Mouse (Mus musculus) hindbrain, embryonic 16.5 days (tissue): ENCODE measurements at regions not wholly inside any gene's neighbourhood (a gene's known extent, or its start where the extent isn't known, plus 50 kb on each side); places are given as distances from the start of the nearest gene placed in this dataset.

Experiments used
- ATAC-seq: fragments of 200-750 bp; cut with Nextera tagmentation; 2 replicates; pipeline ENCODE4 v1.8.0; 2017; ENCODE audit warnings: moderate TSS enrichment, moderate library complexity
- H3K27ac ChIP-seq: fragments of 300-500 bp; sonication (generic); 2 replicates; pipeline ENCODE4 v1.5.1; 2014; ENCODE audit warnings: low read depth, mild to moderate bottlenecking, control low read depth, low read length, moderate library complexity
- H3K27me3 ChIP-seq: fragments of 300-500 bp; sonication (generic); replicated peaks from 2 replicates; pipeline ENCODE4 v1.6.1; 2014; ENCODE audit warnings: low read length; ENCODE audit not compliant: control insufficient read depth, insufficient read depth
- H3K36me3 ChIP-seq: fragments of 300-500 bp; sonication (generic); 2 replicates; pipeline ENCODE4 v1.6.1; 2014; ENCODE audit warnings: mild to moderate bottlenecking, low read length, moderate library complexity, mixed read lengths; ENCODE audit not compliant: control insufficient read depth, insufficient read depth
- H3K4me1 ChIP-seq: fragments of 300-500 bp; sonication (generic); 2 replicates; pipeline ENCODE4 v1.6.1; 2014; ENCODE audit warnings: low read depth, low read length; ENCODE audit not compliant: control insufficient read depth, insufficient read depth
- H3K4me2 ChIP-seq: fragments of 300-500 bp; sonication (generic); 2 replicates; pipeline ENCODE4 v1.6.1; 2014; ENCODE audit warnings: mild to moderate bottlenecking, low read length, control low read depth, moderate library complexity
- H3K4me3 ChIP-seq: fragments of 300-500 bp; sonication (generic); 2 replicates; pipeline ENCODE4 v1.5.1; 2014; ENCODE audit warnings: mild to moderate bottlenecking, low read length, control low read depth, moderate library complexity
- H3K9ac ChIP-seq: fragments of 300-500 bp; sonication (generic); 2 replicates; pipeline ENCODE4 v1.6.1; 2014; ENCODE audit warnings: low read depth, mild to moderate bottlenecking, control low read depth, low read length, moderate library complexity
- H3K9me3 ChIP-seq: fragments of 300-500 bp; sonication (generic); 2 replicates; pipeline ENCODE4 v1.6.1; 2014; ENCODE audit warnings: mild to moderate bottlenecking, low read length, moderate library complexity; ENCODE audit not compliant: control insufficient read depth
- WGBS: fragments of 180-500 bp; shearing (Covaris S2); extraction: QIAGEN DNeasy Blood & Tissue Kit; methylation state at CpG from one replicate; pipeline ENCODE4 v1.1.7; 2014; 5-methylcytosine and 5-hydroxymethylcytosine counted together

DNA sequence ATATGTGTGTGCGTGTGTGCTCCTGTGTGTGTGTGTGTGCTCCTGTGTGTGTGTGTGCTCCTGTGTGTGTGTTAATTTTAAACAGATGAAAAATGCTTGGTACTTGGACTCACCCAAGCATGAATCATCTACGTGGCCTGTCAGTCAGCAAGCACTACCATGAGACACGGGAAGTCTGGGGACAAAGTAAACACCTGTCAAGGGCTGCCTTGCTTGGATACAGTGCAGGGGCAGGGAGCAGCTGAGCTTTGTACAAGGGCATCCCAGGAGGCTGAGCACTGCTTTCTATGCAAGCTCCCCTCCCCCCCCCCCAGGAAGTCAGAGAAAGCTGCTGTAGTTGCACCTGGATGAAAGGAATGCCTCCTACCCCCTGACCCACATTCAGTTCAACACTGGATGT lies 173.8 kb upstream of the Gcfc2 start:
- Histone ChIP-seq H3K4me3 (no peak overlapping the region), H3K27ac (no peak overlapping the region), H3K36me3 (no peaks in the 10 kb centered on the region), H3K4me2 (no peak overlapping the region), H3K4me1 (no peaks in the 10 kb centered on the region), H3K27me3 (no peaks in the 10 kb centered on the region), H3K9ac (no peak overlapping the region), H3K9me3 (no peaks in the 10 kb centered on the region)
- no peak for ATAC-seq
- WGBS: 50% methylated on average over 3 of the region's 3 CpGs

DNA sequence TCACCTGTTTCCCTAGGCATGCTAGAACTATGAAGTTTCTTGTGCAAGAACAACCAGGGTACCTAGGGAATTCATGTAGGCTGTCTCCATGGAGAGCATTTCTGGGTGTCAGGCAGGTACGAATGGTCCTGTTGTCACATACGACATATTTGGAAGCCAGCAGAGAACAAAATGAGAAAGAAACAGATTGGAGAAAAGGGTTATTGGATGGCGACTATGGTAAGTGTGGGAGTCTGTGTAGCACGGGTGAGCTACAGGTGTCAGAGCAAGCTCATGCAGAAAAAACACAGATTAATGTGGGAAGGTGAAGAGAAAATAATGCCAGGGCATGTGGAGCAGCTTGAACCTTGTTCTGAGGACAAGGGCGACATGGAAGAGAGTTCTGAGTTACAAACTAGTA lies 171.8 kb upstream of the Gcfc2 start:
- Histone ChIP-seq H3K27me3 (no peaks in the 10 kb centered on the region), H3K9me3 (no peaks in the 10 kb centered on the region), H3K4me1 (no peaks in the 10 kb centered on the region), H3K27ac (no peak overlapping the region), H3K9ac (no peak overlapping the region), H3K4me3 (no peak overlapping the region), H3K36me3 (no peaks in the 10 kb centered on the region), H3K4me2 (no peak overlapping the region)
- 89% methylated on average over 5 of the region's 5 CpGs for WGBS
- ATAC-seq: no peak

DNA sequence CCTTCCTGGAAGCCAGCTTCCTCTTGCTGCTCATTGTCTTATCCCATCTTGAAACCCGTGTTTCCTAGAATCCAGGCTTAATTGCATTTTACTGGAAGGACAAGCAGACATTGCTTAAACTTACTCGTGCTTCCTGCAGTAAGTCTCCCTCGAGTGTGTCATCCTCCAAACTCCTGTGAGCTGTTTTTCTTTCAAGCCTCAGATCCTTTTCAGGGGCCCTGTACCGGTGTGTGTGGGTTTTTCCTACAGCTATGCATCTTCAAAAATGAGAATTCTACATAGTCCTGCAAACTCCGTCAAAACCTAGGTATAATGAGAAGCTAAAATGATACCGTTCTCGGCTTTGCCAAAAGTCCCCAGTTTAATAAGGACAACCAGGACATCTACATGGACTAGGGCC lies 167.2 kb upstream of the Gcfc2 start:
- Histone ChIP-seq H3K27me3 (no peaks in the 10 kb centered on the region), H3K4me1 (no peaks in the 10 kb centered on the region), H3K9ac (no peak overlapping the region), H3K27ac (no peak overlapping the region), H3K36me3 (no peaks in the 10 kb centered on the region), H3K9me3 (no peaks in the 10 kb centered on the region), H3K4me3 (no peak overlapping the region), H3K4me2 (no peak overlapping the region)
- no peak for ATAC-seq
- 81% methylated on average over 7 of the region's 7 CpGs for WGBS

DNA sequence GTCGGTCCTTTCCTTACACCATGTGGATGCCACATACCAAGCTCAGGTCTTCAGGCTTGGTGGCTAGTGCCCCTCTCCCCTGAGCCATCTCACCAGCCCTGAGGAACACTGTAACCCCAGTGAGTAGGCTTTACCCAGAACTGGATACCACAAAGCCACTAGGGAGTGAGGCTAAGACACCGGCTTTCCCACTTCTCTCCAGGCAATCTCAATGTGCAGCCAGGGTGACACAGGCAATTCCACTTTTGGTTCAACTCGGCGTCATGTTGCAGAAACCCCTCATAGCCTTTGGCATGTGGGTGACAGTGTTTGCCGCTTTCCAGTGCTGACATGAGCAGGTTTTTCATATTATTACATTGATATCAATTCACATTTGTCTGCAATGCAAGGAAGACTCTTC lies 164.6 kb upstream of the Gcfc2 start:
- Histone ChIP-seq H3K27me3 (no peaks in the 10 kb centered on the region), H3K27ac (no peak overlapping the region), H3K9me3 (no peaks in the 10 kb centered on the region), H3K4me2 (no peak overlapping the region), H3K4me3 (no peak overlapping the region), H3K4me1 (no peaks in the 10 kb centered on the region), H3K36me3 (no peaks in the 10 kb centered on the region), H3K9ac (no peak overlapping the region)
- WGBS: 81% methylated on average over 5 of the region's 5 CpGs
- ATAC-seq: no peak

DNA sequence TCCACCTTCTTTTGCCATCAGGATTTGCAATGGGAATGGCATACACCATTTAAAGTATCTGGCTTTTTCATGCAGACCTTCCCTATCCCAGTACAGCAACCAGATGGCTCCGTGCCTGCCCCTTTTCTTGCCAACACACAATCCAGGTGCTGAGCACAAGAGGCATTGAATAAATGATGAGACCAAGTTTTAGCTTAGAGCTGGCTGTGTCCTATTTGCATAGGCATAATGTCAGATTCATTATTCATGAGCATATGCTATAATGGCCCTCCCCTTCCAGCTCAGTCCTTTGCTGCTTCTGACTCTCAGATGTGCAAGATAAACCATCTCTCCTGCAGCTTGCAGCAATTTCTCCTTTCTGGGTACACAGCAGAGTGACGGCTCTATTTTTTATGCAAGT lies 163.3 kb upstream of the Gcfc2 start:
- H3K9ac ChIP-seq: no peak overlapping the region
- H3K4me3 ChIP-seq: no peak overlapping the region
- no peak overlapping the region for H3K4me2 ChIP-seq
- 36% methylated on average over 2 of the region's 2 CpGs for WGBS
- H3K27me3 ChIP-seq: no peaks in the 10 kb centered on the region
- peak; percentile 80 for ATAC-seq
- no peak overlapping the region for H3K27ac ChIP-seq
- H3K36me3 ChIP-seq: no peaks in the 10 kb centered on the region
- no peaks in the 10 kb centered on the region for H3K9me3 ChIP-seq
- no peaks in the 10 kb centered on the region for H3K4me1 ChIP-seq

DNA sequence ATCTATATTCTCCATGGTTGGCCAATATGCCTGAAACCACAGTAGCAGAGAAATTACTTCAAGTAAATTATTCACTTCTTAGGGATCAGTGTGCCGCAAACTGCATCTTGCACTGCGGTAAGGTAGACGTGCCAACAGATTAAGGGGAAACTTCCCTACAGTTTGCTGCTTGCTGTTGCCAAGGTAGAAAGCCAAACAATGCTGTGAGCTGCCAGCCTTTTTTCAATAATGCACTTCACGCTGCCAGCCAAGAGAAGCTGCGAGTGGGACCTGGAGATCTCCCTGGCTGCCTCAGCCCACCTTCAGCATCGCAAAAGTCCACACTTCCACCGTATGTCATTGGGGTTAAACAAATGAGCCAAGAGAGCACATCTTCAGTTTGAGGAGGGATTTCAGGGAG lies 157.6 kb upstream of the Gcfc2 start:
- H3K4me2 ChIP-seq: no peak overlapping the region
- 0 out of 2 replicates have a peak, but pooled peaks have one; percentile 29 for ATAC-seq
- H3K9ac ChIP-seq: no peak overlapping the region
- no peak overlapping the region for H3K4me3 ChIP-seq
- no peaks in the 10 kb centered on the region for H3K36me3 ChIP-seq
- WGBS: 72% methylated on average over 7 of the region's 7 CpGs
- no peak overlapping the region for H3K27ac ChIP-seq
- H3K27me3 ChIP-seq: no peaks in the 10 kb centered on the region
- H3K9me3 ChIP-seq: no peaks in the 10 kb centered on the region
- H3K4me1 ChIP-seq: 0 out of 2 replicates have a peak, but pooled peaks cover 3% of the 10 kb centered on the region

DNA sequence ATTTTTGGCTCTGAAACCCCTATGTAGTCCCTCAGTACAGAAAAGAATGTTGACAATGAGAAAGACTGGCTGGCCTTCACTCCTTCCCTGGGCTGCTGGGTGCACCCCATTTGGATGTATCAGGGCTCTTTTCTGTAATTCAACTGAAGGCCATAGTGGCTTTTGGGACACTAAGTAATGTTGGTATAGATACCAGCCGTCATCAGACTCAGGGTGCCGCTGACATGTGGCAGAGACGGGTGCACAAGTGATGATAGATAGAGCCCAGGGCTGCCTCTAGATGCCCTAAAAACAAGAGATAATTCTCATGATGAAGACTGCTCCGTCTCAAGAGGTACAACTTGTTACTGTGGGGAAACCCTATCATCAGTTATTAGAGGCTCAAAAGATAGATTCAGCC lies 156.7 kb upstream of the Gcfc2 start:
- Histone ChIP-seq H3K27ac (no peak overlapping the region), H3K36me3 (no peaks in the 10 kb centered on the region), H3K9ac (no peak overlapping the region), H3K27me3 (no peaks in the 10 kb centered on the region), H3K4me2 (no peak overlapping the region), H3K4me1 (0 out of 2 replicates have a peak, but pooled peaks cover 3% of the 10 kb centered on the region), H3K4me3 (no peak overlapping the region), H3K9me3 (no peaks in the 10 kb centered on the region)
- 90% methylated on average over 4 of the region's 4 CpGs for WGBS
- ATAC-seq: no peak

DNA sequence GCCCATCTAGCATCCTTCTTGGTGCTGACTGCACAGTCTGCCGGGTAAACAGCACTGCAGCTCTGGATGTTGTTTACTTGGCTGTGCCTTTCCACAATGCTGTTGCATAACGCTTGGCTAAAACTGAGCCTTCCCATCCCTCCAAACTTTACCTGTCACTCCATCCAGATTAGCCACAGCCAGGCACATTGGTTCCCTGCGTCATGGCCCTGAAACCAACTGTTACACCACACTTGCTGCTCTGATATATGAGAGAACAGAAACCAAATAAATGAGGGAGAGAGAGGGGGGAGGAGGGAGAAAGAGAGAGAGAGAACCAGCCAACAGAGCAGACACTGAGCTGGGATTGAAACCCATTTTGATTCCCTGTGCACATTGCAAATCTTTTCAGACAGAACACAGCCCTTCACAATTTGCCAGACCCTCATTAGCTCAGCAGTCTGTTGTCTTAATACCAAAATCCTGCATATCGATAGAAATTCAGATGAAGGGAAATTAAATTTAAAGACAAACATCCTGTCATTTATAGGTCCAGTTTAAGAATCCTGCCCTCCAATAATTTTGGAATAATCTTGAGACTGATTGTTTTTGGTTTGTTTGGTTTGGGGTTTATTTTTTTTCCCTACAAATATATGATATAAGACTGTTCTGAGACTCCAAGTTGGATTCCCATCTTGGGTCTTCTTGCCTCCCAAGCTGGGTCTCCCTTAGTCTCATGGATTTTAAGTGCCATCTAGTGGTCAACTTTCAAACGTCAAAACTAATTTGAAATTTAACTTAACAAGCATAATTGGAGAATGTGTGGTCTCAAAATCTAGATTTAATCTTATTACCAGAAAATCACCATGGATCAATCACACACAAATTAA lies 154.6 kb upstream of the Gcfc2 start:
- peak; percentile 87 for ATAC-seq
- Histone ChIP-seq H3K27me3 (no peaks in the 10 kb centered on the region), H3K4me2 (no peak overlapping the region), H3K36me3 (no peaks in the 10 kb centered on the region), H3K4me3 (no peak overlapping the region), H3K9ac (no peak overlapping the region), H3K9me3 (no peaks in the 10 kb centered on the region), H3K27ac (0 out of 2 replicates have a peak overlapping the region, but pooled peaks have one; percentile 0), H3K4me1 (0 out of 2 replicates have a peak, but pooled peaks cover 3% of the 10 kb centered on the region)
- 44% methylated on average over 5 of the region's 5 CpGs for WGBS

DNA sequence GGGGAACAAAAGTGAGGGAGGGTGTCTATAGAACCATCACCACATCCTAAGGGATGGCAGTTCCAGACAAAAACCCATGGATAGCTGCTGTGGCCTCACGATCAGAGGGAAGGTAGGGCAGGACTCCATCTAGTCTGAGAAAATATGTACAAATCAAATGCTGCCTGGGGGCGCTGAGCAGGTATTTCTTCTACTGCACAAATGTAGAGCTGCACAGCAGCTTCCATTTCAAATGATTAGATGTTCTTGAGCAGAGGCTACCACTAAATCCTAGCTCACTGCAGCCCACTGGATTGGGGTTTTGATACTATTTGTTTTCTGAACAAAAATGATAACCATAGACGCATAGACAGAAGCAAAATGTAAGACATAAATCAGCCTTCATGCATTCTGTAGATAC lies 153.2 kb upstream of the Gcfc2 start:
- Histone ChIP-seq H3K36me3 (no peaks in the 10 kb centered on the region), H3K4me3 (no peak overlapping the region), H3K9me3 (no peaks in the 10 kb centered on the region), H3K4me2 (no peak overlapping the region), H3K27ac (no peak overlapping the region), H3K4me1 (0 out of 2 replicates have a peak, but pooled peaks cover 3% of the 10 kb centered on the region), H3K9ac (no peak overlapping the region), H3K27me3 (no peaks in the 10 kb centered on the region)
- ATAC-seq: no peak
- WGBS: 88% methylated on average over 3 of the region's 3 CpGs
